Mouse (Mus musculus) brain, adult 2 months (tissue): Measurements from ENCODE around the gene Plpp3.

Source experiments
- DNase-seq: peaks from one replicate; pipeline ENCODE4 v3.0.0; 2011; ENCODE audit warnings: low read depth, low spot score

Plpp3 gene

GRCm38 (mm10) chr4:105157276-105158168 lies at the start of gene Plpp3:
TSS of gene Plpp3 (plus strand) at chr4:105157347.
- peak; percentile 83 for DNase-seq

- peak; percentile 60 for DNase-seq
Measured at GRCm38 (mm10) chr4:105107943-105108640, 49.1 kb upstream of the Plpp3 start.

GRCm38 (mm10) chr4:105108641-105109198 lies 48.4 kb upstream of the Plpp3 start:
- DNase-seq: no peak

- peak; percentile 75 for DNase-seq
Measured at GRCm38 (mm10) chr4:105109199-105109989, 47.8 kb upstream of the Plpp3 start, which contains the start of gene Prkaa2. TSS of gene Prkaa2 (minus strand) at chr4:105109890.

GRCm38 (mm10) chr4:105109990-105110683 lies 47.0 kb upstream of the Plpp3 start:
- peak; percentile 91 for DNase-seq

- no peak for DNase-seq
Measured at GRCm38 (mm10) chr4:105110684-105111035, 46.5 kb upstream of the Plpp3 start.

GRCm38 (mm10) chr4:105111770-105112169 lies 45.4 kb upstream of the Plpp3 start:
- no peak for DNase-seq

- no peak for DNase-seq
Measured at GRCm38 (mm10) chr4:105113042-105113441, 44.1 kb upstream of the Plpp3 start.

- DNase-seq: no peak
Measured at GRCm38 (mm10) chr4:105113468-105113867, 43.7 kb upstream of the Plpp3 start.

- peak; percentile 64 for DNase-seq
Measured at GRCm38 (mm10) chr4:105121081-105121480, 36.1 kb upstream of the Plpp3 start.

GRCm38 (mm10) chr4:105122429-105122828 lies 34.7 kb upstream of the Plpp3 start:
- peak; percentile 89 for DNase-seq

GRCm38 (mm10) chr4:105129212-105129611 lies 27.9 kb upstream of the Plpp3 start:
- DNase-seq: no peak

- DNase-seq: peak; percentile 18
Measured at GRCm38 (mm10) chr4:105131756-105132314, 25.3 kb upstream of the Plpp3 start.

- no peak for DNase-seq
Measured at GRCm38 (mm10) chr4:105133350-105134050, 23.6 kb upstream of the Plpp3 start.

GRCm38 (mm10) chr4:105149492-105149891 lies 7.7 kb upstream of the Plpp3 start:
- peak; percentile 35 for DNase-seq

- DNase-seq: peak; percentile 91
Measured at GRCm38 (mm10) chr4:105151911-105152690, 5.0 kb upstream of the Plpp3 start.

- no peak for DNase-seq
Measured at GRCm38 (mm10) chr4:105153227-105153626, 3.9 kb upstream of the Plpp3 start.

GRCm38 (mm10) chr4:105156281-105156680 lies 866 bp upstream of the Plpp3 start:
- no peak for DNase-seq

- DNase-seq: no peak
Measured at GRCm38 (mm10) chr4:105156955-105157275, 232 bp upstream of the Plpp3 start.
